Mouse (Mus musculus) CH12.LX (cell line): ENCODE data around the gene Gm11555. TPM values are rescaled to one million over a fixed set of nuclear protein-coding genes. Genes with fewer than 3 reads are reported as not detected.

Source experiments
- DNase-seq: peaks from one replicate; pipeline ENCODE4 v3.0.0-alpha.2; 2013; ENCODE audit errors: extremely low read depth
- H3K27ac ChIP-seq: 2 replicates; pipeline ENCODE4 v1.5.1; 2012; ENCODE audit warnings: low read depth, mild to moderate bottlenecking, control low read depth, moderate library complexity; ENCODE audit not compliant: insufficient read depth
- H3K27me3 ChIP-seq: replicated peaks from 2 replicates; pipeline ENCODE3; 2012; ENCODE audit warnings: inconsistent platforms
- H3K36me3 ChIP-seq, 2 experiments: replicated peaks in 1 of 2; 2 replicates each; pipeline versions ENCODE3 to v1.6.1; 2012; ENCODE audit warnings: inconsistent platforms in 1 of 2, low read length in 1 of 2, mild to moderate bottlenecking in 1 of 2, mixed read lengths in 1 of 2, moderate library complexity in 1 of 2; ENCODE audit not compliant: control insufficient read depth in 1 of 2, insufficient read depth in 1 of 2
- H3K4me1 ChIP-seq, 2 experiments: 2 replicates each; pipeline ENCODE4 v1.6.1; 2012; ENCODE audit warnings: inconsistent platforms in 1 of 2, moderate library complexity in 1 of 2; ENCODE audit not compliant: insufficient read depth in 2 of 2, control insufficient read depth in 1 of 2
- H3K4me2 ChIP-seq: 2 replicates; pipeline ENCODE4 v1.6.1; 2012; ENCODE audit warnings: low read depth, mild to moderate bottlenecking, control low read depth; ENCODE audit not compliant: poor library complexity, insufficient read depth, severe bottlenecking
- H3K4me3 ChIP-seq, 3 experiments: fragments of 150-350 bp in 1 of 3; sonication (generic) in 1 of 3; replicated peaks in 1 of 3; 2 replicates each; pipeline versions ENCODE3 to v1.5.1; 2011 to 2012; ENCODE audit warnings: low read depth in 2 of 3, low read length in 2 of 3, mild to moderate bottlenecking in 2 of 3, moderate library complexity in 2 of 3, control low read depth in 1 of 3, improper control_type of control experiment in 1 of 3, inconsistent platforms in 1 of 3, mixed read lengths in 1 of 3; ENCODE audit not compliant: poor library complexity in 1 of 3
- H3K79me2 ChIP-seq: replicated peaks from 2 replicates; pipeline ENCODE4 v1.6.1; 2012; ENCODE audit warnings: mild to moderate bottlenecking, moderate library complexity; ENCODE audit not compliant: control insufficient read depth, poor library complexity, insufficient read depth, severe bottlenecking; ENCODE audit errors: extremely low read depth
- H3K9ac ChIP-seq: 2 replicates; pipeline ENCODE4 v1.6.1; 2012; ENCODE audit warnings: low read depth, mild to moderate bottlenecking, control low read depth, moderate library complexity; ENCODE audit not compliant: insufficient read depth
- H3K9me3 ChIP-seq: replicated peaks from 2 replicates; pipeline ENCODE3; 2012; ENCODE audit warnings: low read length, inconsistent platforms, mixed read lengths
- BHLHE40 ChIP-seq: IDR thresholded peaks from 2 replicates; pipeline ENCODE4 v1.6.1; 2011; ENCODE audit warnings: mild to moderate bottlenecking, low read depth, low read length, improper control_type of control experiment
- ETS1 ChIP-seq: conservative IDR thresholded peaks from 2 replicates; pipeline ENCODE4 v1.6.1; 2012; ENCODE audit warnings: low read depth, mild to moderate bottlenecking, inconsistent platforms, low read length, improper control_type of control experiment, moderate library complexity
- GABPA ChIP-seq: IDR thresholded peaks from 2 replicates; pipeline ENCODE4 v1.6.1; 2012; ENCODE audit warnings: low read depth, low read length, improper control_type of control experiment, inconsistent platforms; ENCODE audit not compliant: insufficient replicate concordance
- IRF4 ChIP-seq: IDR thresholded peaks from 2 replicates; pipeline ENCODE4 v1.6.1; 2014; ENCODE audit warnings: low read depth, mild to moderate bottlenecking, inconsistent platforms, low read length, improper control_type of control experiment
- JUND ChIP-seq: conservative IDR thresholded peaks from 2 replicates; pipeline ENCODE4 v1.6.1; 2011; ENCODE audit warnings: low read depth, low read length, improper control_type of control experiment
- KAT2A ChIP-seq: IDR thresholded peaks from 2 replicates; pipeline ENCODE4 v1.6.1; 2012; ENCODE audit warnings: low read length, improper control_type of control experiment, inconsistent platforms; ENCODE audit not compliant: insufficient replicate concordance
- MXI1 ChIP-seq: IDR thresholded peaks from 2 replicates; pipeline ENCODE4 v1.6.1; 2011; ENCODE audit warnings: mild to moderate bottlenecking, low read depth, low read length, improper control_type of control experiment
- MYC ChIP-seq: IDR thresholded peaks from 2 replicates; pipeline ENCODE4 v1.6.1; 2011; ENCODE audit warnings: low read depth, mild to moderate bottlenecking, improper control_type of control experiment, low read length
- NRF1 ChIP-seq: IDR thresholded peaks from 2 replicates; pipeline ENCODE4 v1.6.1; 2014; ENCODE audit warnings: low read depth, mild to moderate bottlenecking, inconsistent platforms, low read length, improper control_type of control experiment, moderate library complexity
- PAX5 ChIP-seq: IDR thresholded peaks from 2 replicates; pipeline ENCODE4 v1.6.1; 2012; ENCODE audit warnings: low read length, inconsistent platforms, mixed read lengths
- POLR2A ChIP-seq: IDR thresholded peaks from 2 replicates; pipeline ENCODE4 v1.6.1; 2011; ENCODE audit warnings: low read depth, mild to moderate bottlenecking, improper control_type of control experiment, low read length
- POLR2AphosphoS2 ChIP-seq: IDR thresholded peaks from 2 replicates; pipeline ENCODE4 v1.6.1; 2011; ENCODE audit warnings: low read depth, low read length, improper control_type of control experiment
- RCOR1 ChIP-seq: conservative IDR thresholded peaks from 2 replicates; pipeline ENCODE4 v1.6.1; 2012; ENCODE audit warnings: low read depth, mild to moderate bottlenecking, inconsistent platforms, low read length, improper control_type of control experiment
- SMC3 ChIP-seq: IDR thresholded peaks from 2 replicates; pipeline ENCODE4 v1.6.1; 2011; ENCODE audit warnings: low read depth, low read length, improper control_type of control experiment
- TCF12 ChIP-seq: IDR thresholded peaks from 2 replicates; pipeline ENCODE4 v1.6.1; 2014; ENCODE audit warnings: low read depth, mild to moderate bottlenecking, inconsistent platforms, low read length, improper control_type of control experiment
- USF1 ChIP-seq: IDR thresholded peaks from 2 replicates; pipeline ENCODE4 v1.6.1; 2014; ENCODE audit warnings: low read depth, mild to moderate bottlenecking, inconsistent platforms, low read length, improper control_type of control experiment
- USF2 ChIP-seq: conservative IDR thresholded peaks from 2 replicates; pipeline ENCODE4 v1.6.1; 2011; ENCODE audit warnings: low read depth, low read length, improper control_type of control experiment
- ZC3H11A ChIP-seq: IDR thresholded peaks from 2 replicates; pipeline ENCODE4 v1.6.1; 2012; ENCODE audit warnings: low read depth, mild to moderate bottlenecking, inconsistent platforms, low read length, improper control_type of control experiment
- ZKSCAN1 ChIP-seq: IDR thresholded peaks from 2 replicates; pipeline ENCODE4 v1.6.1; 2012; ENCODE audit warnings: low read depth, inconsistent platforms, low read length, improper control_type of control experiment, borderline replicate concordance
- ZMIZ1 ChIP-seq: IDR thresholded peaks from 2 replicates; pipeline ENCODE4 v1.6.1; 2012; ENCODE audit warnings: low read depth, mild to moderate bottlenecking, inconsistent platforms, low read length, improper control_type of control experiment
- ZNF384 ChIP-seq: IDR thresholded peaks from 2 replicates; pipeline ENCODE4 v1.6.1; 2012; ENCODE audit warnings: low read depth, low read length, improper control_type of control experiment, inconsistent platforms
- dilution Hi-C: fragments of 300-500 bp; cut with MboI; formaldehyde crosslinking; loops from 2 replicates; pipeline ENCODE4 v1.14.3; 2020; ENCODE audit warnings: low sequenced_read_pairs; ENCODE audit not compliant: extremely low pct_unique_long_range_greater_than_20kb, extremely low pct_ligation_motif_present
- in situ Hi-C: fragments of 300-500 bp; cut with MboI; formaldehyde crosslinking; loops from 3 replicates; pipeline ENCODE4 v1.14.3; 2019; ENCODE audit warnings: low sequenced_read_pairs, low pct_ligation_motif_present, low pct_unique_long_range_greater_than_20kb, mixed read lengths
- polyA plus RNA-seq: library from polyadenylated mRNA; unstranded; fragments of >175 nt; gene quantifications from 2 replicates; pipeline ENCODE4 v1.2.1, GENCODE M21; 2012; ENCODE audit warnings: low read depth; ENCODE audit not compliant: insufficient read length
- total RNA-seq, 2 experiments: library from RNA; depleted of rRNA; stranded (reverse); fragments of 300-350 nt in 1 of 2; fragments of >200 nt in 1 of 2; gene quantifications; 2 replicates each; pipeline ENCODE4 v1.2.3; 2012 to 2014

Gm11555 gene
- total and polyA plus RNA-seq, 3 experiments = not detected

- Histone ChIP-seq H3K9ac (no peak overlapping the region), H3K4me3 (no peak overlapping the region), H3K79me2 (no peaks in the 10 kb centered on the region), H3K27me3 (peaks cover 83% of the 10 kb centered on the region), H3K9me3 (no peaks in the 10 kb centered on the region), H3K27ac (no peak overlapping the region), H3K4me2 (no peak overlapping the region), H3K36me3 (no peaks in the 10 kb centered on the region), H3K4me1 (no peaks in the 10 kb centered on the region)
- no peak for TF ChIP-seq TCF12
- no peak for TF ChIP-seq IRF4
- no peak for TF ChIP-seq ETS1
- TF ChIP-seq ZNF384 = no peak
- dilution Hi-C loops = no loop called here
- in situ Hi-C loops = no loop called here
- DNase-seq = no peak
Observed at GRCm38 (mm10) chr11:99633293-99633692, 16.7 kb downstream of the Gm11555 start.

- dilution Hi-C loops (no loop called here), in situ Hi-C loops (no loop called here)
- DNase-seq = no peak
- Histone ChIP-seq H3K9ac (no peak overlapping the region), H3K36me3 (no peaks in the 10 kb centered on the region), H3K4me2 (no peak overlapping the region), H3K79me2 (no peaks in the 10 kb centered on the region), H3K9me3 (no peaks in the 10 kb centered on the region), H3K27me3 (peaks cover 74% of the 10 kb centered on the region), H3K27ac (no peak overlapping the region), H3K4me1 (0 out of 4 replicates have a peak, but pooled peaks cover 0 to 2% of the 10 kb centered on the region in 2 experiments), H3K4me3 (no peak overlapping the region)
- TF ChIP-seq TCF12 = no peak
- TF ChIP-seq NRF1 = no peak
- no peak for TF ChIP-seq USF1
- TF ChIP-seq USF2 = no peak
- no peak for TF ChIP-seq ZKSCAN1
- no peak for TF ChIP-seq ZNF384
- TF ChIP-seq ZC3H11A = no peak
- no peak for TF ChIP-seq PAX5
- TF ChIP-seq ZMIZ1 = no peak
- no peak for TF ChIP-seq MYC
- no peak for TF ChIP-seq SMC3
- TF ChIP-seq POLR2A = no peak
- TF ChIP-seq JUND = no peak
- TF ChIP-seq MXI1 = no peak
- no peak for TF ChIP-seq IRF4
- TF ChIP-seq KAT2A = no peak
- TF ChIP-seq GABPA = no peak
- no peak for TF ChIP-seq RCOR1
- no peak for TF ChIP-seq POLR2AphosphoS2
- TF ChIP-seq BHLHE40 = no peak
Observed at GRCm38 (mm10) chr11:99630890-99631289, 19.1 kb downstream of the Gm11555 start.
